ENCODE assay signal across 8 mouse cellular contexts in the genomic region with DNA sequence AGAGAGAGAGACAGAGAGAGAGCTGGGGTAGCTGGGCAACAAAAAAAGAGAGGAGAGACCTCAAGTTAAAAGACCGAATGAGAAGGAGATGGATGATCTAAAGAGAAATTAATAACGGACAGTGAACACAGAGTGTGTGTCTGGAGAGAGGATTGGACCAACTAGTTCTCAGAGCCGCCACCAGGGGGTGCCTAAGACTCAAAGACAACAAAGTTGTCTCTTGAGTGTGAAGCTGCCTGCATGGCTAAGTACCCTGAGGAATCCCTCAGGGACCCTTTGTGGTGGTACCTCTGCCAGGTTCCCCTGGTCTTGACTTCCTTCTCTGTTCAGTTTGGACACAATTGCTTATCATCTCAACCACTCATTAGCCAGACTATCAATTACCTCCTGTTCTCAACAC.
DNase-seq lines count a peak whose midpoint lies in the region; ATAC-seq and TF ChIP-seq lines count a peak whose summit lies in the region.

No protein-coding gene starts in this region.

- ATAC-seq in frontal cortex, adult (ENCODE audit: low TSS enrichment): no peak

- no peaks in the 10 kb centered on the region for H3K9me3 ChIP-seq in embryonic facial prominence, embryonic 10.5 days

- no peaks in the 10 kb centered on the region for H3K36me3 ChIP-seq in heart, adult 2 months (ENCODE audit: control insufficient read depth, insufficient read depth, low read length)
- H3K36me3 ChIP-seq in embryonic facial prominence, embryonic 10.5 days (replicated peaks): no peaks in the 10 kb centered on the region

- H3K4me3 ChIP-seq in heart, adult 2 months: no peak overlapping the region
- no peak overlapping the region for H3K4me3 ChIP-seq in embryonic facial prominence, embryonic 10.5 days

- H3K4me1 ChIP-seq in heart, adult 2 months (ENCODE audit: control insufficient read depth, insufficient read depth, low read length): peaks cover 4% of the 10 kb centered on the region
- peaks cover 34% of the 10 kb centered on the region for H3K4me1 ChIP-seq in embryonic facial prominence, embryonic 10.5 days

- TF ChIP-seq POLR2A in heart, adult 2 months (IDR thresholded peaks at IDR 0.05; ENCODE audit: insufficient read depth, low read depth, low read length): no peak

- no peak overlapping the region for H3K27ac ChIP-seq in heart, adult 2 months
- no peak overlapping the region for H3K27ac ChIP-seq in embryonic facial prominence, embryonic 10.5 days (replicated peaks)

- 54% methylated on average over 3 of the region's 3 CpGs for WGBS in heart, adult 2 months
- WGBS in embryonic facial prominence, embryonic 10.5 days: 51% methylated on average over 3 of the region's 3 CpGs

- no peaks in the 10 kb centered on the region for H3K79me2 ChIP-seq in heart, adult 2 months (replicated peaks; ENCODE audit: control insufficient read depth, insufficient read depth, low read length)

- TF ChIP-seq EP300 in heart, adult 2 months (IDR thresholded peaks at IDR 0.05; ENCODE audit: insufficient read depth, low read depth, low read length): no peak

- peak; percentile 49 to 74 for DNase-seq in heart, adult 2 months
- DNase-seq in heart, postnatal 25 days (ENCODE audit: low spot score): no peak
- peak; percentile 75 for DNase-seq in A20 (ENCODE audit: low read depth, low spot score)
- DNase-seq in T-cell, adult 2 months (ENCODE audit: low spot score): peak; percentile 75
- DNase-seq in embryonic facial prominence, embryonic 10.5 days (ENCODE audit: low spot score): peak; percentile 58
- DNase-seq in lung, adult 18-20 months: peak; percentile 55 to 61
- peak; percentile 68 to 86 for DNase-seq in spleen, postnatal 4 days (ENCODE audit: low spot score in 2 of 2)

- H3K9ac ChIP-seq in heart, adult 2 months (ENCODE audit: low read depth, low read length): no peak overlapping the region

- H3K27me3 ChIP-seq in heart, adult 2 months (ENCODE audit: control insufficient read depth, insufficient read depth, low read length): no peaks in the 10 kb centered on the region
- H3K27me3 ChIP-seq in embryonic facial prominence, embryonic 10.5 days (replicated peaks; ENCODE audit: low read depth, poor library complexity, severe bottlenecking): peaks cover 7% of the 10 kb centered on the region; the same call in 1 of the 2 replicates

- TF ChIP-seq CTCF in heart, adult 2 months (IDR thresholded peaks at IDR 0.05): peak; percentile 86

- intact Hi-C loops in heart, adult 2 months (cut with DNase I): loop anchor here (1.0 to 5.0 kb wide), 2 partner anchors 53 to 101 kb away; no protein-coding TSS in a partner anchor
- intact Hi-C loops in heart, postnatal 25 days (cut with DNase I): loop anchor here (1.0 to 5.0 kb wide), 2 partner anchors 53 to 101 kb away; no protein-coding TSS in a partner anchor
